Mouse (Mus musculus) C2C12 (cell line): Measurements from ENCODE around the gene Grm2. TPM values are rescaled to one million over a fixed set of nuclear protein-coding genes. Genes with fewer than 3 reads are reported as not detected.

Source experiments
- H3K27me3 ChIP-seq: one replicate; pipeline ENCODE4 v1.6.1; 2011; ENCODE audit not compliant: control insufficient read depth, insufficient read depth, insufficient read length
- H3K36me3 ChIP-seq: one replicate; pipeline ENCODE4 v1.6.1; 2011; ENCODE audit not compliant: control insufficient read depth, insufficient read depth
- H3K4me3 ChIP-seq: one replicate; pipeline ENCODE4 v1.5.1; 2011; ENCODE audit warnings: mild to moderate bottlenecking, control low read depth; ENCODE audit not compliant: poor library complexity, insufficient read depth, severe bottlenecking
- H3K79me2 ChIP-seq: one replicate; pipeline ENCODE4 v1.6.1; 2011; ENCODE audit not compliant: control insufficient read depth, insufficient read depth
- H3K79me3 ChIP-seq: one replicate; pipeline ENCODE4 v1.6.1; 2011; ENCODE audit warnings: low read depth, control low read depth
- H3ac ChIP-seq: one replicate; pipeline ENCODE3; 2011; ENCODE audit warnings: low read depth; ENCODE audit not compliant: control insufficient read depth, insufficient read length
- CEBPB ChIP-seq: IDR thresholded peaks from one replicate; pipeline ENCODE4 v1.6.1; 2011; ENCODE audit warnings: low read depth, mild to moderate bottlenecking, control low read depth, moderate library complexity
- CTCF ChIP-seq: IDR thresholded peaks from one replicate; pipeline ENCODE4 v1.5.1; 2011; ENCODE audit not compliant: control insufficient read depth, insufficient read depth, insufficient read length
- FOSL1 ChIP-seq: IDR thresholded peaks from one replicate; pipeline ENCODE4 v1.8.0; 2011; ENCODE audit warnings: mild to moderate bottlenecking, low read length; ENCODE audit not compliant: poor library complexity, insufficient read depth, severe bottlenecking
- MAX ChIP-seq: IDR thresholded peaks from one replicate; pipeline ENCODE4 v1.6.1; 2011; ENCODE audit warnings: mild to moderate bottlenecking, control low read depth
- MYOD1 ChIP-seq: IDR thresholded peaks from one replicate; pipeline ENCODE4 v1.6.1; 2011; ENCODE audit warnings: low read depth; ENCODE audit not compliant: control insufficient read depth, insufficient read length
- MYOG ChIP-seq: IDR thresholded peaks from one replicate; pipeline ENCODE4 v1.6.1; 2011; ENCODE audit not compliant: control insufficient read depth, insufficient read length; ENCODE audit errors: extremely low read depth
- USF1 ChIP-seq: IDR thresholded peaks from one replicate; pipeline ENCODE4 v1.6.1; 2011; ENCODE audit warnings: low read depth, mild to moderate bottlenecking, control low read depth, moderate library complexity
- polyA plus RNA-seq: library from polyadenylated mRNA; unstranded; fragments of >200 nt; fragmentation: generic; extraction: Trizol; gene quantifications from one replicate; pipeline ENCODE4 v1.2.1, GENCODE M21; 2012; ENCODE audit warnings: missing spikeins

Gene Grm2
- polyA plus RNA-seq, 1 experiment, result not detected

DNA sequence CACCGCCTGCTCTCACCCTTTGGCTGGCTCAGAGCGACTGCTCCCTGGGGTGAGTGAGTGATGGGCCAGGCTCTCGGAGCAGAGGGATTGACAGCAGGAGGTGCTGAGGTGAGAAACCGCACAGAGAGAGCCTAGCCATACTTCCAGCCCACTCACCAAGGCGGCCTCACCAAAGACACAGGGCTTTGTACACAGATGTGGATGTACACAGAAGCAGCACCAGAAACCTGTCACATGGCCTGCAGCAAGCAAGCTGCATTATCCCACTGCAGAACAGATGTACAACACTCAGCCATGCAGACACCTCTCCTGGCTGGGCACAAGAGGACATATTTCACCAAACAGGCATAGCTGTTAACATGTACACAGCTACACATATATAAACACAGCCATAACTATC is 1.7 kb upstream of the Grm2 start:
- no peak for TF ChIP-seq USF1
- TF ChIP-seq MAX, result no peak
- TF ChIP-seq CTCF, result no peak
- TF ChIP-seq CEBPB, result no peak
- TF ChIP-seq MYOG, result no peak
- TF ChIP-seq MYOD1, result no peak
- no peak for TF ChIP-seq FOSL1
- Histone ChIP-seq H3K4me3 (no peak overlapping the region), H3K36me3 (peaks cover 11% of the 10 kb centered on the region), H3K27me3 (peaks cover 27% of the 10 kb centered on the region), H3K79me2 (no peaks in the 10 kb centered on the region), H3K79me3 (no peaks in the 10 kb centered on the region), H3ac (no peak overlapping the region)

GRCm38 (mm10) chr9:106656820-106657219 is 938 bp upstream of the Grm2 start:
- Histone ChIP-seq H3ac (no peak overlapping the region), H3K36me3 (peaks cover 6% of the 10 kb centered on the region), H3K79me3 (no peaks in the 10 kb centered on the region), H3K27me3 (peaks cover 28% of the 10 kb centered on the region), H3K4me3 (no peak overlapping the region), H3K79me2 (no peaks in the 10 kb centered on the region)
- no peak for TF ChIP-seq MYOG
- TF ChIP-seq MAX, result no peak
- no peak for TF ChIP-seq MYOD1
- no peak for TF ChIP-seq CEBPB
- no peak for TF ChIP-seq CTCF
- TF ChIP-seq USF1, result no peak
- no peak for TF ChIP-seq FOSL1

DNA sequence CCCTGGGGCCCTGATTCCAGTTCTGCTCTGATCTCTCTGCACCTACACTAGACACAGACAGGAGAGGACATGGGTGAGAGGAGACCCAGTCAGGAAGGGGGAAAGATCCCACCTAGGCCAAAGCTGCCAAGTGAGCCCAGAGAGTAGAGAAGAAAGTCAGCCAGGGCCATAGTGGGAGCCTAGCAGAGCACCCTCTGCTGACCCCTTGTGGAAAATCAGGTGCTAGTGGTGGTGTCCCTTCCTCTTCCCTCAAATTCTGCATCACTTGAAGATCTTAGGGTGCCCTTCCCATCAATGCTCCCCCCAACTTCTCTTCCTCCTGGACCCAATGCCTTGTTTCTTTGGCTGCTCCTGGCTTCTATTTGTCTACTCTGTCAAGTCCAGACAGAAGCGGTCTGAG is 3.2 kb downstream of the Grm2 start:
- no peaks in the 10 kb centered on the region for H3K79me2 ChIP-seq
- TF ChIP-seq USF1 (no peak), MYOD1 (no peak), CEBPB (no peak), FOSL1 (no peak), MAX (no peak), MYOG (no peak), CTCF (no peak)
- no peak overlapping the region for H3ac ChIP-seq
- H3K36me3 ChIP-seq, result no peaks in the 10 kb centered on the region
- H3K4me3 ChIP-seq, result no peak overlapping the region
- peaks cover 55% of the 10 kb centered on the region for H3K27me3 ChIP-seq
- no peaks in the 10 kb centered on the region for H3K79me3 ChIP-seq

DNA sequence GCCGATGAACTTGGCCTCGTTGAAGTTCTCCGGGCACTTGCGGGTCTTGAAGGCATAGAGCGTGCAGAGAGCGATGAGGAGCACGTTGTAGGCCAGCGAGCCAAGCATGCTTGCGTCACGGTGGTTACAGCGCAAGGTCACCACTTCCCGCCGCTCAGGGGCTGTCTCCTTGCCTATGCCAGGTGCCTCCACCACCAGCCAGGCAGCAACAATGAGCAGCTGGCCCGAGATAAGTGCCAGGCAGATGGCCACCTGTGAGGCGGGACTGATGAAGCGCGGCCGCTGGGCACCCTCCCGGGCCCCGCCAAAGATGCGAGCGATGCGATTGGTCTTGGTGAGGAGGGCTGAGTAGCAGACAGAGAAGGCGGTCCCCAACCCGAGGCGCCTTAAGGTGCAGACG is 8.7 kb downstream of the Grm2 start:
- no peaks in the 10 kb centered on the region for H3K79me2 ChIP-seq
- no peak overlapping the region for H3ac ChIP-seq
- H3K36me3 ChIP-seq, result no peaks in the 10 kb centered on the region
- no peak overlapping the region for H3K4me3 ChIP-seq
- H3K27me3 ChIP-seq, result peaks cover 57% of the 10 kb centered on the region
- no peaks in the 10 kb centered on the region for H3K79me3 ChIP-seq
- TF ChIP-seq CEBPB (no peak), MYOD1 (no peak), FOSL1 (no peak), CTCF (no peak), MYOG (no peak), MAX (no peak), USF1 (no peak)

DNA sequence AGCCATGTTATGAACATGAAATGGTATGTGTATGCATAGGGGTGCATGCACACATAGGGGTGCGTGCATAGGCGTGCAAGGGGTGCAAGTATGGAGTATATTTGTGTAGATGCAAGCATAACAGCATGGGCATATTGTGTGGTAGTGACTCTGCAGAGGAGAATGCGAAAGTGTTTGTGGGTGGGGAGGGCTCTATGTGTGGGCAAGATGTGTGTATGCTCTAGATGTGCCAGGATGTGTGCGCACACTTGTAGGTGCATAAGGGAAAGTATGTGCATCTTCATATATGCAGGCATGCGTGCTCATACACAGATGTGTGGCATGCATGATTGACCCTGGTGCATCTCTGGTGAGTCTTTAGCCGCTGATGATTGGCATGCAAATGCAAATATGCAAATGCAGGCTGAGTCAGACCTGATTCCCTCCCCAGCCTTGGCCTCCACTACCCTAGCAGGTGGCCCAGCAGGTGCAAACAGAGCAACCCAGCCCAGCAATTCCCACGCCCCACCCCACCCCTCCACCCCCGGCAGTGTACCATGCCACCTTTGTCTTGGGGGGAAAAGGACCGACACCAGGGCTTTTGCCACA is 10.1 kb downstream of the Grm2 start:
- H3K79me3 ChIP-seq, result no peaks in the 10 kb centered on the region
- H3K27me3 ChIP-seq, result peaks cover 53% of the 10 kb centered on the region
- no peak overlapping the region for H3K4me3 ChIP-seq
- H3ac ChIP-seq, result no peak overlapping the region
- H3K79me2 ChIP-seq, result no peaks in the 10 kb centered on the region
- H3K36me3 ChIP-seq, result no peaks in the 10 kb centered on the region
- no peak for TF ChIP-seq MAX
- no peak for TF ChIP-seq MYOG
- no peak for TF ChIP-seq MYOD1
- no peak for TF ChIP-seq USF1
- no peak for TF ChIP-seq FOSL1
- TF ChIP-seq CEBPB, result no peak
- no peak for TF ChIP-seq CTCF

GRCm38 (mm10) chr9:106643787-106644186 is 12.1 kb downstream of the Grm2 start:
- TF ChIP-seq FOSL1 (no peak), CTCF (no peak), CEBPB (no peak), USF1 (no peak), MAX (no peak), MYOD1 (no peak), MYOG (no peak)
- Histone ChIP-seq H3K36me3 (no peaks in the 10 kb centered on the region), H3K27me3 (peaks cover 42% of the 10 kb centered on the region), H3K79me3 (no peaks in the 10 kb centered on the region), H3K79me2 (no peaks in the 10 kb centered on the region), H3ac (no peak overlapping the region), H3K4me3 (no peak overlapping the region)

DNA sequence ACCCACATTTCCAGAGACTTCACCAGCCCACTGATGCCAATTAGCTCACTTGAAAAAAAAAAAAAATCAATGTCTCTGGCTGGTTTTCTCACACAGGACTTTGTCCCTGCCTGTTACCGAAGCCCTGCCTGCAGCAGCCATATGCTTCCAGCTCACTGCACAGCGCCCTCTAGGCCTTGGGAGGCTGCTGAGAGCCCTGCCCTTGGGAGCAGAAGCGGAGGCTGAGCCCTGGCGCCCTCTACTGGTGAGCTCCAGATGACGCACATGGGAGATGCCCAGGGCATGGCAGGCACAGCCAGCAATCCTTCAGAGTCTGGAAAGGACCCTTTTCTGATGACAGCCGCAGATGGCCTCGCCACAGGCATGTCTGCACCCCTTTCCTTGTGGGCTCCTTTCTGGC is 12.8 kb downstream of the Grm2 start:
- Histone ChIP-seq H3K4me3 (no peak overlapping the region), H3K27me3 (peaks cover 40% of the 10 kb centered on the region), H3K79me3 (no peaks in the 10 kb centered on the region), H3K79me2 (no peaks in the 10 kb centered on the region), H3K36me3 (no peaks in the 10 kb centered on the region), H3ac (no peak overlapping the region)
- TF ChIP-seq USF1, result no peak
- no peak for TF ChIP-seq MYOD1
- peak; percentile 91 for TF ChIP-seq CTCF
- no peak for TF ChIP-seq FOSL1
- no peak for TF ChIP-seq CEBPB
- peak; percentile 53 for TF ChIP-seq MAX
